Mouse (Mus musculus) brown adipose tissue, adult 24 weeks (tissue): ENCODE measurements around the gene Pcnx. TPM values are rescaled to one million over a fixed set of nuclear protein-coding genes. Genes with fewer than 3 reads are reported as not detected.
"Not testable (repeated sequence)": the region's sequence is repeated elsewhere in the genome, so short reads cannot be mapped to it uniquely, and the experiment has no call there.

Source experiments
- H3K27ac ChIP-seq: fragments of 200-500 bp; replicated peaks from 2 replicates; pipeline ENCODE4 v1.5.1; 2012; ENCODE audit warnings: low read depth, mild to moderate bottlenecking, low read length
- H3K4me1 ChIP-seq: fragments of 200-500 bp; 2 replicates; pipeline ENCODE4 v1.6.1; 2012; ENCODE audit warnings: low read length, mixed read lengths; ENCODE audit not compliant: control insufficient read depth, insufficient read depth, insufficient read length
- H3K4me3 ChIP-seq: fragments of 200-500 bp; 2 replicates; pipeline ENCODE4 v1.5.1; 2012; ENCODE audit warnings: low read depth, mild to moderate bottlenecking, low read length, moderate library complexity; ENCODE audit not compliant: insufficient read depth
- polyA plus RNA-seq: library from polyadenylated mRNA; stranded (reverse); fragments of >200 nt; gene quantifications from 2 replicates; pipeline ENCODE4 v1.2.4, GENCODE M21; 2012; ENCODE audit not compliant: missing spikeins, insufficient read depth, insufficient read length

The Pcnx gene
- polyA plus RNA-seq, 1 experiment, result 21.4 TPM

GRCm38 (mm10) chr12:81994911-81995667 lies 135.3 kb downstream of the Pcnx start:
- H3K27ac ChIP-seq, result no peak overlapping the region

GRCm38 (mm10) chr12:81996679-81997362 lies 137.0 kb downstream of the Pcnx start:
- Histone ChIP-seq H3K4me3 (no peak overlapping the region), H3K27ac (no peak overlapping the region), H3K4me1 (no peaks in the 10 kb centered on the region)

More at GRCm38 (mm10) chr12:81994911-81995667, 135.3 kb downstream of the Pcnx start:
- Histone ChIP-seq H3K4me1 (no peaks in the 10 kb centered on the region), H3K4me3 (no peak overlapping the region)

GRCm38 (mm10) chr12:81997497-81997896 lies 137.7 kb downstream of the Pcnx start:
- Histone ChIP-seq H3K4me1 (no peaks in the 10 kb centered on the region), H3K4me3 (no peak overlapping the region), H3K27ac (no peak overlapping the region)

GRCm38 (mm10) chr12:82002697-82003096 lies 142.9 kb downstream of the Pcnx start:
- not testable (repeated sequence) for H3K4me1 ChIP-seq, H3K4me3 ChIP-seq, H3K27ac ChIP-seq

GRCm38 (mm10) chr12:82025901-82026633 lies 166.2 kb downstream of the Pcnx start:
- not testable (repeated sequence) for H3K27ac ChIP-seq, H3K4me3 ChIP-seq, H3K4me1 ChIP-seq

GRCm38 (mm10) chr12:82033524-82033923 lies 173.7 kb downstream of the Pcnx start:
- not testable (repeated sequence) for H3K27ac ChIP-seq, H3K4me3 ChIP-seq, H3K4me1 ChIP-seq

GRCm38 (mm10) chr12:82033973-82034372 lies 174.2 kb downstream of the Pcnx start:
- H3K27ac ChIP-seq, H3K4me3 ChIP-seq, H3K4me1 ChIP-seq: not testable (repeated sequence)

- not testable (repeated sequence) for H3K27ac ChIP-seq, H3K4me1 ChIP-seq, H3K4me3 ChIP-seq
Observed at GRCm38 (mm10) chr12:82044078-82044477, 184.3 kb downstream of the Pcnx start.

Other genes starting within 250 kb of the Pcnx start
- gene Ttc9, start 228.8 kb upstream of the Pcnx start, polyA plus RNA-seq, result not detected in 2 replicates
- gene Map3k9, start 78.8 kb upstream of the Pcnx start, polyA plus RNA-seq, result 0.32 TPM in 1 of 2 replicates, not detected in the other